Mouse (Mus musculus): ENCODE measurements around the gene Gk2. TPM values are rescaled to one million over a fixed set of nuclear protein-coding genes. Genes with fewer than 3 reads are reported as not detected.

Gk2 gene
- total RNA-seq, 2 experiments from 2014 or later, result not detected

Other genes starting within 250 kb of the Gk2 start
- gene Naa11, start 64.6 kb downstream of the Gk2 start, total RNA-seq (2021), result not detected

All from heart, postnatal 25 days (tissue).